Mouse (Mus musculus) thymus, adult 18-20 months (tissue): ENCODE measurements around the gene 4930404N11Rik.

Experiments
- DNase-seq, 2 experiments: peaks; one replicate each; pipeline ENCODE4 v3.0.0; 2022; ENCODE audit warnings: mixed read lengths in 2 of 2

Gene 4930404N11Rik

GRCm38 (mm10) chr10:81354738-81355477, 10.7 kb downstream of the 4930404N11Rik start:
- no peak for DNase-seq

- peak in 1 of 2 experiments; percentile 68 for DNase-seq
Measured at GRCm38 (mm10) chr10:81351678-81352291, 13.8 kb downstream of the 4930404N11Rik start.

GRCm38 (mm10) chr10:81350351-81351063, 15.1 kb downstream of the 4930404N11Rik start, which contains the start of gene Hmg20b:
Hmg20b (minus strand) TSS chr10:81350480.
- DNase-seq = peak; percentile 99 to 100

GRCm38 (mm10) chr10:81349961-81350350, 15.7 kb downstream of the 4930404N11Rik start:
- DNase-seq = no peak

- DNase-seq = no peak
Measured at GRCm38 (mm10) chr10:81349146-81349545, 16.5 kb downstream of the 4930404N11Rik start.

- DNase-seq = no peak
Measured at GRCm38 (mm10) chr10:81346453-81347067, 19.1 kb downstream of the 4930404N11Rik start.

- DNase-seq = no peak
Measured at GRCm38 (mm10) chr10:81345162-81345534, 20.5 kb downstream of the 4930404N11Rik start.

GRCm38 (mm10) chr10:81344421-81345161, 21.0 kb downstream of the 4930404N11Rik start:
- DNase-seq = no peak

GRCm38 (mm10) chr10:81342686-81343505, 22.7 kb downstream of the 4930404N11Rik start, which contains the start of gene Gipc3:
Gipc3 (minus strand) TSS chr10:81343266.
- DNase-seq = no peak

- peak in 1 of 2 experiments; percentile 61 for DNase-seq
Measured at GRCm38 (mm10) chr10:81341333-81341949, 24.2 kb downstream of the 4930404N11Rik start.

- DNase-seq = no peak
Measured at GRCm38 (mm10) chr10:81340551-81341332, 24.9 kb downstream of the 4930404N11Rik start.

GRCm38 (mm10) chr10:81336558-81336957, 29.1 kb downstream of the 4930404N11Rik start:
- no peak for DNase-seq

GRCm38 (mm10) chr10:81335393-81336340, 29.9 kb downstream of the 4930404N11Rik start:
- no peak for DNase-seq

- no peak for DNase-seq
Measured at GRCm38 (mm10) chr10:81334324-81334723, 31.3 kb downstream of the 4930404N11Rik start.

GRCm38 (mm10) chr10:81332277-81332676, 33.3 kb downstream of the 4930404N11Rik start:
- no peak for DNase-seq

- DNase-seq = no peak
Measured at GRCm38 (mm10) chr10:81330007-81330406, 35.6 kb downstream of the 4930404N11Rik start.

GRCm38 (mm10) chr10:81329194-81329975, 36.2 kb downstream of the 4930404N11Rik start:
- DNase-seq = peak; percentile 88 to 93

GRCm38 (mm10) chr10:81328386-81328785, 37.2 kb downstream of the 4930404N11Rik start, which contains the start of gene Tbxa2r:
Tbxa2r (plus strand) TSS chr10:81328731.
- DNase-seq = peak; percentile 83 to 89
